Mouse (Mus musculus) ES-E14 (cell line): ENCODE measurements around the gene a. TPM values are rescaled to one million over a fixed set of nuclear protein-coding genes. Genes with fewer than 3 reads are reported as not detected.

Source experiments
- DNase-seq: peaks from one replicate; pipeline ENCODE4 v3.0.0-alpha.2; 2013; ENCODE audit warnings: low read depth, low spot score
- H3K27ac ChIP-seq: 2 replicates; pipeline ENCODE4 v1.5.1; 2012; ENCODE audit warnings: low read depth, mild to moderate bottlenecking, low read length, moderate library complexity, mixed read lengths; ENCODE audit not compliant: poor library complexity, insufficient read depth, severe bottlenecking
- H3K36me3 ChIP-seq: 2 replicates; pipeline ENCODE4 v1.6.1; 2012; ENCODE audit warnings: mild to moderate bottlenecking, low read length, moderate library complexity, mixed read lengths; ENCODE audit not compliant: control insufficient read depth, poor library complexity, insufficient read depth, severe bottlenecking
- H3K4me1 ChIP-seq, 2 experiments: fragments of 150-350 bp in 1 of 2; sonication (generic) in 1 of 2; 2 replicates each; pipeline ENCODE4 v1.6.1; 2012; ENCODE audit warnings: low read length in 2 of 2, mild to moderate bottlenecking in 1 of 2, mixed read lengths in 1 of 2; ENCODE audit not compliant: control insufficient read depth in 2 of 2, insufficient read depth in 2 of 2, poor library complexity in 1 of 2
- H3K4me3 ChIP-seq, 2 experiments: fragments of 150-350 bp in 1 of 2; sonication (generic) in 1 of 2; 2 replicates each; pipeline ENCODE4 v1.5.1; 2012; ENCODE audit warnings: low read length in 2 of 2, low read depth in 1 of 2, mild to moderate bottlenecking in 1 of 2, mixed read lengths in 1 of 2; ENCODE audit not compliant: insufficient read depth in 1 of 2, poor library complexity in 1 of 2, severe bottlenecking in 1 of 2
- H3K9ac ChIP-seq: 2 replicates; pipeline ENCODE4 v1.6.1; 2012; ENCODE audit warnings: low read depth, mild to moderate bottlenecking, low read length, mixed read lengths; ENCODE audit not compliant: poor library complexity, insufficient read depth, severe bottlenecking
- H3K9me3 ChIP-seq: fragments of 150-350 bp; sonication (generic); 2 replicates; pipeline ENCODE4 v1.6.1; 2012; ENCODE audit warnings: low read depth, mild to moderate bottlenecking, low read length; ENCODE audit not compliant: control insufficient read depth, insufficient read depth
- CHD2 ChIP-seq: IDR thresholded peaks from 2 replicates; pipeline ENCODE4 v1.6.1; 2014; ENCODE audit warnings: mild to moderate bottlenecking, low read depth, low read length, inconsistent platforms
- HCFC1 ChIP-seq: IDR thresholded peaks from 2 replicates; pipeline ENCODE4 v1.6.1; 2012; ENCODE audit warnings: low read length, inconsistent platforms, borderline replicate concordance; ENCODE audit not compliant: insufficient read depth
- MAFK ChIP-seq: IDR thresholded peaks from 2 replicates; pipeline ENCODE4 v1.6.1; 2014; ENCODE audit warnings: mild to moderate bottlenecking, low read depth, low read length, inconsistent platforms; ENCODE audit not compliant: insufficient read depth
- ZC3H11A ChIP-seq: IDR thresholded peaks from 2 replicates; pipeline ENCODE4 v1.6.1; 2012; ENCODE audit warnings: low read depth, mild to moderate bottlenecking, inconsistent platforms, low read length, borderline replicate concordance
- ZNF384 ChIP-seq: IDR thresholded peaks from 2 replicates; pipeline ENCODE4 v1.6.1; 2012; ENCODE audit warnings: low read depth, low read length, inconsistent platforms
- in situ Hi-C, 2 experiments: fragments of 600-800 bp; cut with MboI; formaldehyde crosslinking; loops; one replicate each; pipeline ENCODE4 v1.15.1; 2025; ENCODE audit warnings: low sequenced_read_pairs in 2 of 2, inconsistent platforms in 1 of 2; ENCODE audit not compliant: unreplicated experiment in 2 of 2
- total RNA-seq: library from RNA; depleted of rRNA; stranded (reverse); fragments of 300-350 nt; gene quantifications from 2 replicates; pipeline ENCODE4 v1.2.3, GENCODE M21; 2012

Gene a
- total RNA-seq, 1 experiment, result 0.49 TPM

DNA sequence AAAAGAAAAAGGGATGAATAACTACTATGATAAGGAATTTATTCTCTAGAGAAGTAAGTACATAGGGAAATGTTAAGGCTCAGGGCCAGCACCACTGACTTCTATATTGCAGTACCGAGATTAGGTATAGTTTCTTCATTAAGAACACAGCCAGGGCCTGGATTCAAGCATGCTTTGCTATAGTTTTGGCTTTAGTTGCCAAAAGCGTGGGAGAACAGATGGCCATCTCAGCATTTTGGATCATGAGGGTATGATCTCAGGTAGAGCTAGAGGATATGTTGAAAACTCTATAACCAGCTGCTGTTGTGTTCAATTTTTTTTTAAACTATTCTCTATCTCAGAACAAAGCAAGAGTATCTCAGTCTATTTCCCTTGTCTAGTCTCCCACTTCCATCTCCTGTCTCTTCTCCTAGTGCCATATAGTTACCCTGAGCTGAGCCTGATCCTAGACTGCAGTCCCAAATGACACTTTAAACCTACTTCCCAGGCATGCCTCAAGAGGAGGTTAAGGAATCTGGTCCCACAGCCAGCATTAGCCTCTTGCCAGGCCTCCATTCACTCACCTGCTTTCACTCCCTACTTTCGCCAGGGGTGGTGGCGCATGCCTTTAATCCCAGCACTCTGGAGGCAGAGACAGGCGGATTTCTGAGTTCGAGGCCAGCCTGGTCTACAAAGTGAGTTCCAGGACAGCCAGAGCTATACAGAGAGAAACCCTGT is 43.1 kb downstream of the a start:
- in situ Hi-C loops, result no loop called here
- Histone ChIP-seq H3K27ac (no peak overlapping the region), H3K4me3 (no peak overlapping the region), H3K9me3 (no peaks in the 10 kb centered on the region), H3K36me3 (no peaks in the 10 kb centered on the region; the same call in 1 of the 2 replicates), H3K4me1 (no peaks in the 10 kb centered on the region; a peak in 1 of 4 replicates), H3K9ac (no peak overlapping the region)
- TF ChIP-seq CHD2 (no peak), ZC3H11A (no peak), HCFC1 (no peak), MAFK (no peak), ZNF384 (no peak)
- DNase-seq, result no peak

- DNase-seq, result no peak
- TF ChIP-seq MAFK, result no peak
- TF ChIP-seq CHD2, result no peak
- no peak for TF ChIP-seq ZNF384
- no peak for TF ChIP-seq ZC3H11A
- no peak for TF ChIP-seq HCFC1
- H3K36me3 ChIP-seq, result no peaks in the 10 kb centered on the region; the same call in 1 of the 2 replicates
- no peak overlapping the region for H3K27ac ChIP-seq
- in situ Hi-C loops, result no loop called here
- no peaks in the 10 kb centered on the region; a peak in 1 of 4 replicates for H3K4me1 ChIP-seq
- no peak overlapping the region for H3K4me3 ChIP-seq
- no peak overlapping the region for H3K9ac ChIP-seq
- no peaks in the 10 kb centered on the region for H3K9me3 ChIP-seq
These were observed 45.3 kb downstream of the a start for GRCm38 (mm10) chr2:154836537-154836936.

GRCm38 (mm10) chr2:154848086-154848485 is 56.9 kb downstream of the a start:
- H3K9ac ChIP-seq, result no peak overlapping the region
- H3K4me3 ChIP-seq, result no peak overlapping the region
- H3K9me3 ChIP-seq, result no peaks in the 10 kb centered on the region
- H3K27ac ChIP-seq, result no peak overlapping the region
- TF ChIP-seq ZC3H11A (no peak), ZNF384 (no peak), HCFC1 (no peak)
- no peak for DNase-seq
- in situ Hi-C loops, result no loop called here
- H3K36me3 ChIP-seq, result peaks cover 2% of the 10 kb centered on the region; the same call in 1 of the 2 replicates
- no peaks in the 10 kb centered on the region for H3K4me1 ChIP-seq

DNA sequence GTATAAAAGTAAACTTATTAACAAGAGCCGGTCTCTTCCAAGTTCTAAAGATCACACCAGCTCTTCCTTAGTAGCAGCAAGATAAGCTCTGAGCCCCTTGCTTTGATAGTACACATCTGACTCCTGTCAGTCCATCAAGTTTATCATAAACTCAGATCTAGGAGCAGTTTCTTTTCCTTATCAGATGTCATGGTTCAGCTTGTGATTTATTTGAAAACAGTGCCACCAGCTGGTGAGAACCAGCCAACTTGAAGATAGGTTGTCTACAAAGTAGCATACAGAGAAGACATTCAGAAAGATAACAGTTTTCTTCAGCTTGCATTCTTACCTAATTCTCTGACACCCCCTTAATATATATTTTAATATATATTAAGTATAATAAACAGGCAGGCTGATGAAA is 64.2 kb downstream of the a start:
- Histone ChIP-seq H3K9me3 (no peaks in the 10 kb centered on the region), H3K36me3 (peaks cover 16% of the 10 kb centered on the region), H3K4me1 (no peaks in the 10 kb centered on the region), H3K27ac (no peak overlapping the region), H3K4me3 (no peak overlapping the region), H3K9ac (no peak overlapping the region)
- DNase-seq, result no peak
- in situ Hi-C loops, result loop anchor here in 1 of 2 experiments (10.0 kb wide), 1 partner anchor 151 kb away; no protein-coding TSS in a partner anchor
- TF ChIP-seq MAFK (no peak), CHD2 (no peak), HCFC1 (no peak), ZC3H11A (no peak), ZNF384 (no peak)
